In the genomic region with DNA sequence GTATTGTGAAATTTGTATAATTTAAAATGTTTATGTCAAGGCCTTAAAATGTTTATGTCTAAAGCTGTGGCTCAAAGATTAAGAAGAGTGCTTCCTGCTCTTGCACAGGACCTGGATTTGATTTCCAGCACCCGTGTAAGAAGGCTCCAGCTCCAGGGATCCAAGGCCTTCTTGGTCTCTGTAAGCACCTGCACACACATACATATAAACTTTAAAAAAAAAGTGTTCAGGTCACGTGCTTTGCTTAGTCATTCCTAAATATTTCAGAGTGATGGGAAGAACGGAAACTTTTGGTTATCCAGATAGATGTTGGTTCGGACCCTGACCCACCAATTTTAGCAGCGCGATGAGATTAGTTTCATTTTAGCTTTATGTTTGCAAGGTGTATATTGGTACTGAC, we compare ENCODE assay signal across 8 mouse cellular contexts. TPM values are rescaled to one million over a fixed set of nuclear protein-coding genes. Genes with fewer than 3 reads are reported as not detected.
DNase-seq lines count a peak whose midpoint lies in the region; ATAC-seq lines count a peak whose summit lies in the region.

No protein-coding gene starts in this region.

- intact Hi-C loops in heart, postnatal 25 days (cut with DNase I), result loop anchor here (5.0 kb wide), 1 partner anchor 59 kb away; no protein-coding TSS in a partner anchor

- peaks cover 7% of the 10 kb centered on the region for H3K4me1 ChIP-seq in heart, embryonic 16.5 days (ENCODE audit: control insufficient read depth, insufficient read depth, low read length)
- H3K4me1 ChIP-seq in hindbrain, embryonic 14.5 days (replicated peaks; ENCODE audit: control insufficient read depth, insufficient read depth, low read length), result peaks cover 9% of the 10 kb centered on the region; the same call in 1 of the 2 replicates
- peaks cover 15% of the 10 kb centered on the region for H3K4me1 ChIP-seq in midbrain, embryonic 15.5 days

- no peaks in the 10 kb centered on the region for H3K27me3 ChIP-seq in heart, embryonic 16.5 days (ENCODE audit: control insufficient read depth, insufficient read depth, low read length)
- H3K27me3 ChIP-seq in hindbrain, embryonic 14.5 days (ENCODE audit: control insufficient read depth, insufficient read depth, low read length), result no peaks in the 10 kb centered on the region
- no peaks in the 10 kb centered on the region for H3K27me3 ChIP-seq in midbrain, embryonic 15.5 days (replicated peaks)

- peak overlapping the region; percentile 85; the same call in 1 of the 2 replicates for H3K4me3 ChIP-seq in heart, embryonic 16.5 days (ENCODE audit: low read length)
- H3K4me3 ChIP-seq in hindbrain, embryonic 14.5 days (replicated peaks; ENCODE audit: low read length), result peak overlapping the region; percentile 79
- H3K4me3 ChIP-seq in midbrain, embryonic 15.5 days, result peak overlapping the region; percentile 67

- 70% methylated on average over 6 of the region's 6 CpGs for WGBS in heart, embryonic 16.5 days
- WGBS in hindbrain, embryonic 14.5 days, result 76% methylated on average over 6 of the region's 6 CpGs
- WGBS in midbrain, embryonic 15.5 days, result 68% methylated on average over 6 of the region's 6 CpGs

- no peak for DNase-seq in heart, postnatal 25 days (ENCODE audit: low spot score)
- DNase-seq in NIH3T3 (ENCODE audit: low read depth), result peak; percentile 31
- DNase-seq in hindbrain, embryonic 14.5 days (ENCODE audit: low spot score), result no peak
- no peak for DNase-seq in right cerebral cortex, postnatal 25 days
- no peak for DNase-seq in cerebellum, adult 18-20 months

- 0 out of 2 replicates have a peak, but pooled peaks cover 2% of the 10 kb centered on the region for H3K9me3 ChIP-seq in heart, embryonic 16.5 days (replicated peaks; ENCODE audit: control insufficient read depth, low read length)
- H3K9me3 ChIP-seq in hindbrain, embryonic 14.5 days (ENCODE audit: control insufficient read depth, low read length), result no peaks in the 10 kb centered on the region
- H3K9me3 ChIP-seq in midbrain, embryonic 15.5 days, result no peaks in the 10 kb centered on the region

- no peaks in the 10 kb centered on the region for H3K36me3 ChIP-seq in heart, embryonic 16.5 days (ENCODE audit: control insufficient read depth, insufficient read depth)
- H3K36me3 ChIP-seq in hindbrain, embryonic 14.5 days (replicated peaks; ENCODE audit: control insufficient read depth, insufficient read depth), result no peaks in the 10 kb centered on the region
- H3K36me3 ChIP-seq in midbrain, embryonic 15.5 days (replicated peaks), result no peaks in the 10 kb centered on the region

- H3K4me2 ChIP-seq in heart, embryonic 16.5 days (ENCODE audit: low read depth, low read length), result peak overlapping the region; percentile 67
- H3K4me2 ChIP-seq in hindbrain, embryonic 14.5 days (replicated peaks), result peak overlapping the region; percentile 89
- H3K4me2 ChIP-seq in midbrain, embryonic 15.5 days, result peak overlapping the region; percentile 85

- 0 out of 2 replicates have a peak overlapping the region, but pooled peaks have one; percentile 15 for H3K27ac ChIP-seq in heart, embryonic 16.5 days (ENCODE audit: low read length)
- H3K27ac ChIP-seq in hindbrain, embryonic 14.5 days, result peak overlapping the region; percentile 94
- H3K27ac ChIP-seq in midbrain, embryonic 15.5 days, result peak overlapping the region; percentile 91

- 0 out of 2 replicates have a peak overlapping the region, but pooled peaks have one; percentile 18 for H3K9ac ChIP-seq in heart, embryonic 16.5 days (ENCODE audit: low read length)
- peak overlapping the region; percentile 89 for H3K9ac ChIP-seq in hindbrain, embryonic 14.5 days
- peak overlapping the region; percentile 61; the same call in 1 of the 2 replicates for H3K9ac ChIP-seq in midbrain, embryonic 15.5 days

- ATAC-seq in heart, embryonic 16.5 days (replicated peaks; ENCODE audit: extremely low read depth, insufficient read depth, low FRiP score), result no peak
- ATAC-seq in hindbrain, embryonic 14.5 days (ENCODE audit: low FRiP score), result no peak
- no peak for ATAC-seq in midbrain, embryonic 15.5 days (replicated peaks)
- ATAC-seq in activated CD4-positive, CD25-positive, alpha-beta regulatory T cell, adult 4 months, result no peak

RNA-seq across cellular contexts. Expression of a gene that starts 0.6 kb away (rescaled TPM):
- polyA plus RNA-seq in heart, embryonic 16.5 days (2015; fragmentation: Nextera tagmentation; extraction: Ambion mirVana), result 4.9 and 5.3 TPM in 2 replicates
- total RNA-seq in heart, postnatal 25 days (2021), result 1 to 10 TPM; 4.2 to 4.6 TPM
- polyA plus RNA-seq in hindbrain, embryonic 14.5 days (2014; fragmentation: Nextera tagmentation; extraction: Ambion mirVana), result 8.2 and 9.3 TPM in 2 replicates
- polyA plus RNA-seq in midbrain, embryonic 15.5 days (2015; fragmentation: Nextera tagmentation; extraction: Ambion mirVana), result 10.7 TPM in 2 replicates
- 1 to 10 TPM; 2.4 to 4.3 TPM for polyA plus RNA-seq in activated CD4-positive, CD25-positive, alpha-beta regulatory T cell, adult 4 months (2017; shearing (Covaris generic))

RNA-seq across cellular contexts. Expression of a gene that starts 31.5 kb away (rescaled TPM):
- polyA plus RNA-seq in heart, embryonic 16.5 days (2015; fragmentation: Nextera tagmentation; extraction: Ambion mirVana), result 1.3 and 1.4 TPM in 2 replicates
- under 1 TPM; 0.39 to 0.49 TPM for total RNA-seq in heart, postnatal 25 days (2021)
- 18.9 and 20.9 TPM in 2 replicates for polyA plus RNA-seq in hindbrain, embryonic 14.5 days (2014; fragmentation: Nextera tagmentation; extraction: Ambion mirVana)
- polyA plus RNA-seq in midbrain, embryonic 15.5 days (2015; fragmentation: Nextera tagmentation; extraction: Ambion mirVana), result 22.5 and 23.7 TPM in 2 replicates
- polyA plus RNA-seq in activated CD4-positive, CD25-positive, alpha-beta regulatory T cell, adult 4 months (2017; shearing (Covaris generic)), result not detected

RNA-seq across cellular contexts. Expression of a gene that starts 45.9 kb away (rescaled TPM):
- polyA plus RNA-seq in heart, embryonic 16.5 days (2015; fragmentation: Nextera tagmentation; extraction: Ambion mirVana), result 42.5 and 45.3 TPM in 2 replicates
- total RNA-seq in heart, postnatal 25 days (2021), result 10 to 100 TPM; 37.1 to 40.5 TPM
- polyA plus RNA-seq in hindbrain, embryonic 14.5 days (2014; fragmentation: Nextera tagmentation; extraction: Ambion mirVana), result 22.3 and 25.8 TPM in 2 replicates
- polyA plus RNA-seq in midbrain, embryonic 15.5 days (2015; fragmentation: Nextera tagmentation; extraction: Ambion mirVana), result 29.4 and 31.4 TPM in 2 replicates
- polyA plus RNA-seq in activated CD4-positive, CD25-positive, alpha-beta regulatory T cell, adult 4 months (2017; shearing (Covaris generic)), result 10 to 100 TPM; 22.5 to 24.1 TPM

RNA-seq across cellular contexts. Expression of a gene that starts 54.8 kb away (rescaled TPM):
- 3.1 and 5.4 TPM in 2 replicates for polyA plus RNA-seq in heart, embryonic 16.5 days (2015; fragmentation: Nextera tagmentation; extraction: Ambion mirVana)
- total RNA-seq in heart, postnatal 25 days (2021), result 10 to 100 TPM; 16.5 to 18.8 TPM
- polyA plus RNA-seq in hindbrain, embryonic 14.5 days (2014; fragmentation: Nextera tagmentation; extraction: Ambion mirVana), result 29.7 and 31.5 TPM in 2 replicates
- 18.7 and 21.8 TPM in 2 replicates for polyA plus RNA-seq in midbrain, embryonic 15.5 days (2015; fragmentation: Nextera tagmentation; extraction: Ambion mirVana)
- polyA plus RNA-seq in activated CD4-positive, CD25-positive, alpha-beta regulatory T cell, adult 4 months (2017; shearing (Covaris generic)), result 1 to 10 TPM; 5.4 TPM

Comparison
In these comparisons a context has a peak if more than half of its experiments do, and no peak if none do; other contexts are left out.
1. H3K27ac ChIP-seq: peak in every context shown above with its lines; median percentile 94 in hindbrain, embryonic 14.5 days; 91 in midbrain, embryonic 15.5 days; 15 in heart, embryonic 16.5 days.
2. H3K9ac ChIP-seq: peak in every context shown above with its lines; median percentile 89 in hindbrain, embryonic 14.5 days; 61 in midbrain, embryonic 15.5 days; 18 in heart, embryonic 16.5 days.